In the genomic region with DNA sequence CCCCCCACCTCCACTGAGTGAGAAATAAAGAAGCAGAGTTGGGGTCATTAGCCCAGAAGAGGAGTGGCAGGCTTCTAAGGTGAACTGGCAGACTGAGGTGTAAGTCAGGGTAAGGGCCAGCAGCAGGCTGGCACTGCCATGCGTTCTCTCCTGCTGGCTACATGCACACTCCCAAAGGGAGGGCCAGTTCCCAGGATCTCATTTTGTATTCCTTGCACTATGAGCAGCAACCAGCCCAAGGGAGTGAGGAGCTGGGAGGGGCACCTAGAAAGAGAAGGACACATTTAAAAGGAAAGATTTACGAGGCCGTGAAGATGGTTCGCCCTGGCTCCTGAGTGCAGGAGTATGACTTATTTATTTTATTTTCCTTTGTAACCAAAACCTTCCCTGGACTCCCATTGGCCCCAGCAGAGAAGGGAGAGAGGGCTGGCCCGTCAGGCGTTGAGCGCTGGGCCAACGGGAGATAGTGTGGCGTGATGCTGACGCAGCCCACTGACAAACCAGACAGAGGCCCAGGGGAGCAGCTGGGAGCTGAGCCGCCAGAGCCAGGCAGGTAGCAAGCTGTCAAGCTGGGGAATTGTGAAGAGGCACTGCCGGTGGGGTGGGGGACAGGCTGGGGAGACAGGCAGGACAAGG, we compare ENCODE assay signal across 9 mouse cellular contexts.
DNase-seq lines count a peak whose midpoint lies in the region; ATAC-seq and TF ChIP-seq lines count a peak whose summit lies in the region.
"Had no signal": no experiment of that assay in that cellular context is flagged by ENCODE, and none has a peak within 500 bp of the region (broad histone marks: within the 10 kb centered on the region; RNA-seq: fewer than 3 reads in every experiment).

No protein-coding gene starts in this region.

- peak overlapping the region; percentile 46 for H3K4me2 ChIP-seq in lung, embryonic 14.5 days
- H3K4me2 ChIP-seq in hindbrain, embryonic 14.5 days (replicated peaks) = no peak overlapping the region; the same call in 1 of the 2 replicates
- peak overlapping the region; percentile 40 for H3K4me2 ChIP-seq in neural tube, embryonic 15.5 days

- peak; percentile 88 for ATAC-seq in lung, embryonic 14.5 days (ENCODE audit: insufficient read depth)
- ATAC-seq in hindbrain, embryonic 14.5 days (ENCODE audit: low FRiP score) = peak; percentile 53
- peak; percentile 92 for ATAC-seq in neural tube, embryonic 15.5 days (ENCODE audit: low FRiP score)

- H3K9ac ChIP-seq in lung, embryonic 14.5 days = no peak overlapping the region
- H3K9ac ChIP-seq in hindbrain, embryonic 14.5 days = no peak overlapping the region
- no peak overlapping the region for H3K9ac ChIP-seq in neural tube, embryonic 15.5 days (replicated peaks)

- no peaks in the 10 kb centered on the region for H3K27me3 ChIP-seq in lung, embryonic 14.5 days (ENCODE audit: insufficient read depth, low read length)
- no peaks in the 10 kb centered on the region for H3K27me3 ChIP-seq in hindbrain, embryonic 14.5 days (ENCODE audit: control insufficient read depth, insufficient read depth, low read length)
- no peaks in the 10 kb centered on the region for H3K27me3 ChIP-seq in neural tube, embryonic 15.5 days (replicated peaks)
- H3K27me3 ChIP-seq: CH12.LX had no signal

- H3K4me1 ChIP-seq in lung, embryonic 14.5 days (ENCODE audit: insufficient read depth) = no peaks in the 10 kb centered on the region
- peaks cover 8% of the 10 kb centered on the region; the same call in 1 of the 2 replicates for H3K4me1 ChIP-seq in hindbrain, embryonic 14.5 days (replicated peaks; ENCODE audit: control insufficient read depth, insufficient read depth, low read length)
- H3K4me1 ChIP-seq in neural tube, embryonic 15.5 days = peaks cover 11% of the 10 kb centered on the region

- DNase-seq in embryo, embryonic 10 days (ENCODE audit: low spot score) = peak; percentile 33
- DNase-seq in embryo, embryonic 10.5 days (ENCODE audit: low spot score) = no peak
- DNase-seq in lung, embryonic 14.5 days = peak; percentile 33
- no peak for DNase-seq in lung, postnatal 10 days
- DNase-seq in hindbrain, embryonic 14.5 days (ENCODE audit: low spot score) = no peak
- DNase-seq in c-Kit-positive CD71-positive TER-119-positive erythroid progenitor cells, embryonic 14.5 days (ENCODE audit: low spot score) = no peak
- DNase-seq in kidney, postnatal 25 days = no peak

- WGBS in lung, embryonic 14.5 days = 21% methylated on average over 12 of the region's 12 CpGs
- 45% methylated on average over 12 of the region's 12 CpGs for WGBS in hindbrain, embryonic 14.5 days
- 26% methylated on average over 12 of the region's 12 CpGs for WGBS in neural tube, embryonic 15.5 days

- no peaks in the 10 kb centered on the region for H3K36me3 ChIP-seq in lung, embryonic 14.5 days (ENCODE audit: insufficient read depth)
- H3K36me3 ChIP-seq in hindbrain, embryonic 14.5 days (replicated peaks; ENCODE audit: control insufficient read depth, insufficient read depth) = no peaks in the 10 kb centered on the region
- no peaks in the 10 kb centered on the region for H3K36me3 ChIP-seq in neural tube, embryonic 15.5 days

- no peaks in the 10 kb centered on the region for H3K9me3 ChIP-seq in lung, embryonic 14.5 days (ENCODE audit: low read depth, low read length)
- no peaks in the 10 kb centered on the region for H3K9me3 ChIP-seq in hindbrain, embryonic 14.5 days (ENCODE audit: control insufficient read depth, low read length)
- no peaks in the 10 kb centered on the region for H3K9me3 ChIP-seq in neural tube, embryonic 15.5 days (replicated peaks)

- 0 out of 2 replicates have a peak overlapping the region, but pooled peaks have one; percentile 2 for H3K27ac ChIP-seq in lung, embryonic 14.5 days (ENCODE audit: low read depth)
- H3K27ac ChIP-seq in hindbrain, embryonic 14.5 days = peak overlapping the region; percentile 45
- peak overlapping the region; percentile 48; the same call in 1 of the 2 replicates for H3K27ac ChIP-seq in neural tube, embryonic 15.5 days (replicated peaks)

- H3K4me3 ChIP-seq in lung, embryonic 14.5 days (ENCODE audit: low read depth, low read length) = peak overlapping the region; percentile 19; the same call in 1 of the 2 replicates
- no peak overlapping the region for H3K4me3 ChIP-seq in hindbrain, embryonic 14.5 days (replicated peaks; ENCODE audit: low read length)
- no peak overlapping the region for H3K4me3 ChIP-seq in neural tube, embryonic 15.5 days (replicated peaks)

- no peak for TF ChIP-seq CTCF in lung, embryonic 14.5 days (IDR thresholded peaks at IDR 0.05; ENCODE audit: low read depth)

Comparison
In these comparisons a context has a peak if more than half of its experiments do, and no peak if none do; other contexts are left out.
1. DNase-seq: peak in embryo, embryonic 10 days (single experiment) and lung, embryonic 14.5 days (single experiment); none in embryo, embryonic 10.5 days (single experiment), lung, postnatal 10 days (single experiment), hindbrain, embryonic 14.5 days (single experiment), c-Kit-positive CD71-positive TER-119-positive erythroid progenitor cells, embryonic 14.5 days (single experiment) and kidney, postnatal 25 days (0 of 2).
2. Peak in every context shown above with its lines, with median percentiles within 50 percentile points of each other: ATAC-seq and H3K27ac ChIP-seq.